Mouse (Mus musculus) heart, postnatal 25 days (tissue): ENCODE data around the gene Mta1. TPM values are rescaled to one million over a fixed set of nuclear protein-coding genes. Genes with fewer than 3 reads are reported as not detected.

Experiments used
- DNase-seq: peaks from one replicate; pipeline ENCODE4 v3.0.0; 2022; ENCODE audit warnings: low spot score
- intact Hi-C: fragments of 180-260 bp; cut with DNase I; formaldehyde crosslinking; loops from one replicate; pipeline ENCODE4 v1.15.1; 2025
- microRNA-seq: library from miRNA; unstranded; fragments of <30 nt; microRNA quantifications from one replicate; pipeline ENCODE4 v1.2.0, GENCODE M21; 2022
- total RNA-seq, 2 experiments: library from RNA; stranded (reverse); gene quantifications; 2 replicates each; pipeline ENCODE4 v1.2.3; 2021

Mta1 gene
- total RNA-seq, 2 experiments from 2014 or later, result 48.4 to 49.3 TPM

- intact Hi-C loops, result loop anchor here (5.0 kb wide), 1 partner anchor 200 kb away; no protein-coding TSS in a partner anchor
- DNase-seq, result no peak
These were observed 58.9 kb downstream of the Mta1 start for GRCm38 (mm10) chr12:113157002-113157401.

DNA sequence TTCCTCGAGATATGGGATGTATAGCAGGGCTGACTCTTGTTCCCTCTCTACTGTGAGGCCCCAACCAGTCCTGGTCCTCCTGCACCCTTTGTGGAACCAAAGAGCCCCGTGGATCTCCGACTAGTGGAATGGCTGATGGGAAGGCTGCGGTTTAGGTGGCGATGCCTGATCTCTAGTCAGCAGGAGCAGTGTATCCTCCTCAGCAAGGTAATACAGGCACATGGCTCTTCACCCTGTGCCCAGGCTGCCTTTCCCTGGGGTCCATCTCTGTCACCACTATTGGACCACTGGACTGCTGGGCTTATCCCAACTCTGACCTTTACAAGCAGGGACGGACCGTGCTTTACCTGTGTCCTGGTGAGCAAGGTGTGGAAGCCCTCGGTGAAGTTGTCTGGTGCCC is 59.4 kb downstream of the Mta1 start:
- intact Hi-C loops, result loop anchor here (5.0 kb wide), 1 partner anchor 200 kb away; no protein-coding TSS in a partner anchor
- no peak for DNase-seq

- no peak for DNase-seq
- intact Hi-C loops, result loop anchor here (5.0 kb wide), 1 partner anchor 201 kb away; no protein-coding TSS in a partner anchor
These were observed 59.9 kb downstream of the Mta1 start for GRCm38 (mm10) chr12:113157971-113158370.

- DNase-seq, result no peak
- intact Hi-C loops, result no loop called here
These were observed 65.5 kb downstream of the Mta1 start for GRCm38 (mm10) chr12:113163561-113164006.

DNA sequence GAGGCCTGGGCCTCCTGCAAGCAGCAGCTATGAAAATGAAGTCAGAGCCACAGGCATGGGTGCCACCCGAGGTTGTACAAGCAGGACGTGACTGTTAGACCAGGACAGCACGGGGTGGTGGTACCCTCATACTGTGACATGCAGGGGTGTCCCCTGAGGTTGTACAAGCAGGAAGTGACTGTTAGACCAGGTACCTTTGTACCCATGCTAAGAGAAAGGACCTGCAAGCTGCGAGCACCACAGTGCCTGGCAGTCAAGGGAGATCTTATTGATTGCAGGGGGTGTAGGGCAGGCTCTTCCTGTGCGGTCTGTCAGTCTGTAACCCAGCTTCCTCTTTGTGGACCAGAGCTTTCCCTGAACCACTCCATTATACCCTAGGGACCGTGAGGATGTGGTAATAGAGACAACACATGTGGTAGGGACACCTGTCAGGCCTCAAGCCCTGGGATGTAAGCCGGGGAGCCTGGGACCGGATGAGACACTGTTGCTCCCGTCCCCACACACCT is 70.0 kb downstream of the Mta1 start:
- intact Hi-C loops, result no loop called here
- DNase-seq, result no peak

- intact Hi-C loops, result no loop called here
These were observed 79.1 kb downstream of the Mta1 start for GRCm38 (mm10) chr12:113176960-113177725.

DNA sequence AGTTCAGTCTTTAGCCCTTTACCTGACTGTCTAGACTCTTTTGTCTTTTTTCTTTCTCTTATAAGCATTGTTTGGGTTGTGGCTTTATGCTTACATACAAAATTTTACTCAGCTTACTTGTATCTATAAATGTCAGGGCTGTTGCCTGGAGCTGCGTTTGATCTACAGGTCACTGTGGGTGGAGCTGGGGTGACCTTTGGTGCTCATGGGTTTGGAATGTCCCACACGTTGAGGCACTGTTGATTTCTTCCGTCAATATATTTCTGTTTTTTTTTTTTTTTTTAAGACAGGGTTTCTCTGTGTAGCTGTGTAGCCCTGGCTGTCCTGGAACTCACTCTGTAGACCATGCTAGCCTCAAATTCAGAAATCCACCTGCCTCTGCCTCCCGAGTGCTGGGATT is 82.9 kb downstream of the Mta1 start:
- no peak for DNase-seq
- intact Hi-C loops, result no loop called here

More at GRCm38 (mm10) chr12:113176960-113177725, 79.1 kb downstream of the Mta1 start:
- no peak for DNase-seq

GRCm38 (mm10) chr12:113184945-113185344 is 86.9 kb downstream of the Mta1 start:
- DNase-seq, result no peak
- intact Hi-C loops, result no loop called here

DNA sequence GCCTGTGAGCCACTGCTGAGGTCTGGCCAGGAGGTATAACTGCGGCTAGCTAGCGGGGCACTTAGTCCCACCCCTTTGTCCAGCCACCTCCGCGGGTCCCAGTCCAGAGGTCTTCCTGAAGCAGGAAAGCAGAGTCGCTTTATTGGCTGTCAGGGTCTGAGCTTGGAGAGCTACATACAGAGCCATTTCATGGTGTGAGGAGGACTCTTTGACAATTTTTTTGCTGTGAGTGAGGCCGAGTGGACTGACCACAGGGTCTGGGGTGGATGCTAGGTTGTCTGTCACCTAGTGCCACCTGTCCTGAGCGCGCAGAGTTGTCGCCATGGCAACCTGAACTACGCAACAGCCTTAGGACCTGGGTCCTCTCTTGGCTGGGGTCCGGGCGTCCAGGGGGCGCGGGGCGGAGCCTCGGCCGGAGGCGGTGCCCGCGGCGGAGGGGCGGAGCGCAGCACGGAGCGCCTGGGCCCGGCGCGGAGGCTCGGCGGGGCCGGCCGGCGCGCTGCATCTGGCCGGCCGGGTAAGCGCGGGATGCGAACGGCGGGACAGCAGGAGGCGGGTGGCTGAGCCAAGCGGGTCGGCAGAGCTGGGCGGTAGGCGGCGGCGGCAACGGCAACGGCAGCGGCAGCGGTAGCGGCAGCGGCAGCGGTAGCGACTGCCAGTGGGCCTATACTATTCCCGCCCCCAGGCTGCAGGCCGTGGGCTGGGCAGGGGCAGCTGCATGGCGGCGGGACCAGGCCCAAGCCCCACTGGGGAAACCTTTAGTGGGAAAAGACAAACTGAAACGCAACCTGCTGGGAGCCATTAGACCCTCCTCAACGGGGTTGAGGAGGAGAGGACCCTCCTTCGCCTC is 87.6 kb downstream of the Mta1 start, which contains the start of gene Tmem121:
TSS of gene Tmem121 (plus strand) at position 489 of the 850 bp plus-strand sequence.
- DNase-seq, result no peak
- intact Hi-C loops, result no loop called here

DNA sequence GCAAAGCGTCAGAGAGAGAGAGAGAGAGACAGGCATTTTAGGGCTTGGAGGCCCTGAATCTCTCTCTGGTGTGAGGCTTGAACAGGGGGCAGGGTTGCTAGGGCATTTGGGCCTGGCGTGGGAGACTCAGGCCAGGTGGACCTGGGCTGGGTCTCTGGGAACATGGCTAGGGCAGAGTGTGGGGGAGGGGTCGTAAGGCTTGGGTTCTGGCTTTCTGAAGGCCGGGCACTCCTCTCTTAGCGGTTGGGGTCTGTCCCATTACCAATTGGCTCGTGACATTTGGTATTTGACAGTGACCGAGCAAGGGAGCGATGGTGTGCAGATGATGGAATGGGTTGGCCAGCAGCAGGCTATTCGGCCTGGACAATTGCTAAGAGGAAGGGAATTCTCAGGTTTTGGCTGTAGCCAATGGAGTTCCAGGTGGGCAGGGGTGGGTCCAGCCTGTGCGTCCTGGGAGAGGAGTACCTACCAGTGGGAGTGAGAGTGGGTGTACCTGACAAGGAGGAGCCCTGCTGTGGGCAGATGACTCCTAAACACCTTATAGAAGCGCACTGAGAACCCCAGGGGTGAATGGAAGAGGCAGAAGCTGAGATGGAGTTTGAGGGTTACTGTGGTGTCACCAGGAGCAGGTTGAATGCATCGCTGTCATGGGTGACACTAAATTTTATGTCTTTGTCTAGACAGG is 88.4 kb downstream of the Mta1 start:
- intact Hi-C loops, result no loop called here

More for the DNA sequence above, 88.4 kb downstream of the Mta1 start:
- no peak for DNase-seq

Small RNA genes lying within 50 kb of the gene (microRNA-seq; reads per million reads assigned to microRNA genes)
- not detected for gene Gm44471

Other genes starting within 250 kb of the Mta1 start
- under 1 TPM in 1 of 2 experiments, not detected in 1; 0.23 TPM for gene Gpr132, start 230.1 kb upstream of the Mta1 start, total RNA-seq
- 10 to 100 TPM; 22.4 to 34.7 TPM for gene Jag2, start 168.5 kb upstream of the Mta1 start, total RNA-seq
- 1 to 10 TPM; 4.4 to 5.7 TPM for gene Nudt14, start 156.2 kb upstream of the Mta1 start, total RNA-seq
- 10 to 100 TPM; 21.0 to 21.9 TPM for gene Btbd6, start 121.8 kb upstream of the Mta1 start, total RNA-seq
- gene Brf1, start 97.6 kb upstream of the Mta1 start, total RNA-seq, result 10 to 100 TPM; 23.5 to 25.1 TPM
- gene Pacs2, start 83.8 kb upstream of the Mta1 start, total RNA-seq, result 10 to 100 TPM; 35.5 to 35.9 TPM
- gene Tex22, start 23.8 kb upstream of the Mta1 start, total RNA-seq, result not detected
- 1,000 to 10,000 TPM; 1,410 to 1,505 TPM for gene Crip2, start 42.0 kb downstream of the Mta1 start, total RNA-seq
- 100 to 1,000 TPM; 178 to 211 TPM for gene Crip1, start 48.0 kb downstream of the Mta1 start, total RNA-seq
- gene Tedc1, start 58.1 kb downstream of the Mta1 start, total RNA-seq, result under 1 TPM; 0.61 to 0.83 TPM
- under 1 TPM in 1 of 2 experiments, not detected in 1; 0.17 TPM for gene Tmem121, start 87.7 kb downstream of the Mta1 start, total RNA-seq